Mouse (Mus musculus) bone marrow, adult 2 months (tissue): Measurements from ENCODE around the gene Klhl25.

Experiments
- CTCF ChIP-seq: fragments of 200-500 bp; IDR thresholded peaks from 2 replicates; pipeline ENCODE4 v1.5.1; 2011; ENCODE audit warnings: low read length, control low read depth; ENCODE audit not compliant: control insufficient read depth, insufficient read depth
- POLR2A ChIP-seq: fragments of 200-500 bp; IDR thresholded peaks from 2 replicates; pipeline ENCODE4 v1.6.1; 2011; ENCODE audit warnings: low read depth, mild to moderate bottlenecking, control low read depth, low read length, borderline replicate concordance; ENCODE audit not compliant: control insufficient read depth

GRCm38 (mm10) chr7:75828536-75828935, 19.6 kb upstream of the Klhl25 start:
- TF ChIP-seq CTCF: no peak
- no peak for TF ChIP-seq POLR2A
